Mouse (Mus musculus) thymus, adult 18-20 months (tissue): Measurements from ENCODE around the gene Slc25a40.

Experiments
- DNase-seq, 2 experiments: peaks; one replicate each; pipeline ENCODE4 v3.0.0; 2022; ENCODE audit warnings: mixed read lengths in 2 of 2

Gene Slc25a40

GRCm38 (mm10) chr5:8491778-8492177, 69.1 kb downstream of the Slc25a40 start:
- no peak for DNase-seq
